Mouse (Mus musculus) adrenal gland, adult 8-10 months (tissue): ENCODE results near the gene Ptchd4. TPM values are rescaled to one million over a fixed set of nuclear protein-coding genes. Genes with fewer than 3 reads are reported as not detected.

Source experiments
- DNase-seq: peaks from one replicate; pipeline ENCODE4 v3.0.0; 2022
- total RNA-seq, 4 experiments: library from RNA; stranded (reverse); gene quantifications; 2 replicates each; pipeline ENCODE4 v1.2.4; 2022

Ptchd4 gene
- total RNA-seq, 4 experiments from 2014 or later, result 0.09 to 0.62 (median 0.15) TPM; not detected in 1

DNA sequence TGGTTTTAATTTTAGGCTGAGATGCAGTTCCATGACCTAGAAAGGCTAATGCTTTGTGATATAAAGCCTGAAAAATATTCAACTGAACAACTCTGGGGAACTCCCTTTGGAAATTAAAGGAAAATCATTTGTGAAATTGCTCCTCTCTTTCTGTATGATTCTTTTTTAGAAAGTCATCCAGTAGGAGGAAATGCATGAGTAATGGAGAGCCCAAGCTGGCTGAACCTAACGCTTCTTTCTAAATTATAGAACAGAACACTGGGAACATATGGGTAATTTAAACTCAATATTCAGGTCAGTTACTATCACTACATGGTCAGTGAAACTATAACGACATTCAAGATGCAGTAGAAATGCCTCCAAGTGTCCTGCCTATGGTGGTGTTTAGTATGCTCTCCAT lies 114.6 kb downstream of the Ptchd4 start:
- no peak for DNase-seq

DNA sequence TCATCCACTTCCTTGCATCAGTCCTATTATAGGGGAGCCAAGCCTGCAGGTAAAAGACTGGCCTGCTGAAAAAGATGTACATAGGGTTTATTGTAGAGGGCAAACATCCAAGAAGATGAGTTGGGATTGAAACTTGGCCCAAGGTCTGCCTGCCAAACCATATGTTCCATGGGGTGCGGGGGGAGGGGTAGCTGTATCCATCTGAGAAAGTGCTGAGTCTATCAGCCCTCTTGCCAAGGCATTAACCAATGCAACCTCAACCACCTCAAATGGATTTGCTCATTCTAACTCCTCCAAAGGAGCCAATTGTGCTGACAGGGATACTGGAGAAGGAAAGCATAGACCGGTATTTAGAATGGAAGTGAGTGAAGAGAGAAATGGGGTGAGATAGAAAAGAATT lies 136.5 kb downstream of the Ptchd4 start:
- DNase-seq, result no peak

DNA sequence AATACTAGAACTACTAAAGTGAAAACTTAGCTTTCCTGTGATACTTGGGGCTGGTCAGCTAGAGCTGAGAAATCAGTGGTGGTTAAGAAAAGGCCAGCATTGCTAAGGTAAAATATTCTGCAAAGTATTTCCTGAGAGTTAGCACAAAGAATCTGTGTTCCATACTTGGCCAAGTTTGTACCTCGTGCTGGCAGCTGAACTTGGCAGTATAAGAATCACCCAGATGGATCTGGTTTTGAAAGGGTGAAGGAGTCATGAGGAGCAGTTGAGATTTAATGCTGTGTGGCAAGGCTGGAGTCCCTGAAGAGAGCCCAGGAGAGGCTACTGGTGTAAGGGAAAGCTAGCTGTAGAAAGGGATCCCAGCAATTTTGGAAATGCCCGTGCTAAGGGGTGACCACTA lies 140.7 kb downstream of the Ptchd4 start:
- DNase-seq, result no peak

DNA sequence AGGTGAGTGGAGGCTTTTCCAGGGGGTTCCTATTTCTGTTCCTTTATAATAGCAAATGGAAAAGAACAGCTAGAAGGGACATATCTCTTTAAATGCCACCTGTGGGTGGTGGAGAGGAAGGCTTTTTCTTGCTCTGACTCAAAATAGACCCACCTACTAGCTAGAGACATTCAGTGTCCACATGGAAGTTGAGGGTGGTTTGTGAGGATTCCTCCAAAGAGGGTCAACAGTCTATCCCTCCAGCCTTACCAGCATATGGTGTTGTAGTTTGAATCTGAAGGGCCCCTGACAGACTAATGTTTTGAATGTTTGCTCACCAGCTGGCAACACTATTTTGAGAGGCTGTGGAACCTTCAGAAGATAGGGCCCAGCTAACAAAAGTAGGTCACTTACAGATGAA lies 147.0 kb downstream of the Ptchd4 start:
- no peak for DNase-seq

- peak; percentile 2 for DNase-seq
Measured at GRCm38 (mm10) chr17:42480173-42480991, 164.6 kb downstream of the Ptchd4 start.

DNA sequence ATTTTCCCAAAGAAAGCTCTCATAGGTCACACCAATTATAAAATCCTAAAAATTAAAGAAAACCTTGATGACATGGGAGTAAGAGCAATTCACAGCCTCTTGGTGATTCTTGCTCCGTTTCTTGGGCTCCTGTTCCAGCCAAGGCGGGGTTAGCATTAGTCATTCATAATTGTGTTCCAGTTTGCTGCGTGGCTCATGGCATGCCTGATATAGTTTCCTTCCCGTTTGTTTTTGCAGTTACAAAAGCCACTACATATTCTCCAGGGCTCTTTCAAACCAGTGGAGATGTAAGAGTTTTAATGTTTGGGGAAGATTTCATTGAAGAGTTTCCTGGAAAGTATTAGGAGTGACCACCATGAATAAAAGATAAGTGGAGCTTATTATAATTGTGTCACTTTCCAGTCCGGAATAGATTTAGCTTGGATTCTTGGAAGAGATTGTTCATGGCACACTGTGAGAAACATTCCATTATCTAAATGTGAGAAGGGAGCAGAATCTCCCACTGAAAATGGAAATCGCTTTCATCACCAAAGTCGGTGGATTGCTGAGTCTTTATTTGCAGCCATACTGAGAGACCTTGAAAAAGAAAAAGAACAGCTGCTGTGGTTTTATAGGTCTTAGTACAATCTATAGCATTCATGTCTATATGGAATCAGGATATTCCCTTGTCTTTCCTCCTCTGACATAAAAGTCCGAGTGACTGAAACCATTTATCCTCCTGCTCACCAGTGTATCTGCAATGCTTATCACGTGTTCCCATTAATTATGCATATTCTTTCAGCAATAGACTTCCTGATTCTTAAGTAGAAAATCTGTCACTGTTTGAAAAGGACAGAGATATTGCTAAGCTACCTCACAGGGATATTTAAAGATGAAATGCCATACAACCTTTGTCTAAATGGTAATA lies 193.9 kb downstream of the Ptchd4 start:
- no peak for DNase-seq

- no peak for DNase-seq
Measured at GRCm38 (mm10) chr17:42530147-42530546, 214.4 kb downstream of the Ptchd4 start.

- DNase-seq, result no peak
Measured at GRCm38 (mm10) chr17:42549578-42549977, 233.8 kb downstream of the Ptchd4 start.
